Mouse (Mus musculus): ENCODE results near the gene Phactr2.

Phactr2 gene

DNA sequence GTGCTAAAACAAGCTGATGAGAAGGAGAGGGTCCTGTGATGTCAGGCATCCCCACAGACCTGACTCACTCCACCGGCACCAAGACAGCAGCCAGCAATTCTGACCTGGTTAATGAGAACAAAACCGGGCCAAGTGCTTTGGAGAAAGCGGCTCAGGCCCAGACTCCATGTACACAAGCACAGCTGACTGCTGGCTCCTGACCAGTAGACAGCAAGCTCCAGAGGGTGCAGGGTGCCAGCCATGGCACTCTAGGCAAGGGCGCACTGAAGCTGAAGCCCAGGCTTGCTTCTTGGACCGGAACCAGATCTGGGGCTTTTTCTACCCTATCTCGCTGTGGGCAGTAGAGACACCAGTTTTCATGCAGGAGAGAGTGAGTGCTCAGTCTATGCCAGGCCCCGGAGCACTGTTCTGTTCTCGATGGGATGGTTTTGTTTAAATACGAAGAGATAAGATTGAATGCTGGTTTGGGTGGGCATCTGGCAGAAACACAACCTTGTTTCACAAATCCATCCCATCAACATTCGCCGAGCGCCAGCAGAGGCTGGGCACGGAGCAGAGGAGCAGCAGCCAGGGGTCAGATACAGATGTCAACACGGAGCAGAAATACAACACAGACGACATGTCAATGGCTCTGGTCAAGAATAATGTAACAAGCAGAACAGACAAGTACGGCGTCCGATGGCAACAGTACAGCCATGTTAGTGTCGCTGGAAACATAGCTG, 61.8 kb downstream of the Phactr2 start:
- in situ Hi-C loops (cut with MboI, MseI): no loop called here

DNA sequence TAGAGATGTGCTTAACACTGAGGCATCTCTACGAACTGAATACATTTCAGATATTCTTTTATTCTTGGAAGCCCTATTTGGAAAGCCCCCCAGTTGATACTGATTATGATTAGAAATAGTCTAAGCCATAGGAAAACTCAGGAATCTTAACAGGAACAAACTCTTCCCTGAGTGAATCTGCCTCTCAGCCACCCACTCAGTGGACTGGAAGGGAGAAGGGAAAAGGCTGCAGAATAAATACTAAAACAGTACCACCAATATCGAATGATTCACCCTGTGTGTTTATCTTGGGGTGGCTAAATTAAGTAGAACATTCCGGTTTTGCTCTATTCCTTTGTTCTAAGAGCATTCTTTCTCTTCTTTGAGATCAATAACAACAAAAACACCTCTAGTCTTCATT, 63.2 kb downstream of the Phactr2 start:
- in situ Hi-C loops (cut with MboI, MseI): no loop called here

- in situ Hi-C loops (cut with MboI, MseI): no loop called here
Measured at GRCm38 (mm10) chr10:13401971-13402370, 72.2 kb downstream of the Phactr2 start.

DNA sequence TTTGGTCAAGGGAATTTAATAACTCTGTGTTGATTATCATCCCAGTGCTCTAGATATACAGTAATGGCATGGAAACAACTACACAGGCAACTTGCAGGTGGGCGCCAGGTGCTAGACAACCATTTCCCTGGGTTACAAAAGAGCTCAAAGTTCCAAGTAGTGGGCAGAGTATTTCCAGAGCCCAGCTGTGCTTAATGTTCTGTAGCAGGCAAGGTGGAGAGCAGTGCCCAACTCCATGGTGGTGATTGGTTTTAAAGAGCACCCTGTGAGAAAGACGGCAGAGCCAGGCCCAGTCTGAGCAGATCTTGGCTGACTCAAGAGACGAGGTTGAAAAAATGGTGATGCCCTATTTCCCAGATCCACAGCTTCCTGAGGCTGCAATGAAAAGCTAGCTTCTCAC, 78.5 kb downstream of the Phactr2 start:
- in situ Hi-C loops (cut with MboI, MseI): no loop called here

DNA sequence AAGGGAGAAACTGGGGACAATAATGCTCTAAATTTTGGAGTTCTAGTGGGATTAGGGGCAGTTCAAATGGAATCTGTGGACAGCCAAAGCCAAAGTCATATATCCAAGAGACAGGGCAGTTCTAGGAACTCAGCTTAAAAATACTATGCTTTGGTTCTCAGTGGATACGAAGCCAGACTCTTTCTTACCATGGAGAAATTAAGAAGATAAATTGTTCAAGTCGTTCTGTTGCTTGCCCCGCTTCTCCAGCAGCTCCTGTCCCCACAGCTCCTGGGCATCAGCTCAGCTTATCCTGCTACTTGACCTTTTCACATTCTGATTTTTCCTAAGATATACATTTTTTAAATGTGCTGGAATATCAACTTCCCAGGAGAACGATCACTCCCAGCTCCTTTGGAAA, 80.2 kb downstream of the Phactr2 start:
- in situ Hi-C loops (cut with MboI, MseI): no loop called here

- in situ Hi-C loops (cut with MboI, MseI): loop anchor here in 1 of 2 experiments (5.0 kb wide), 1 partner anchor 871 kb away; no protein-coding TSS in a partner anchor
Measured at GRCm38 (mm10) chr10:13388116-13388922, 85.9 kb downstream of the Phactr2 start.

- in situ Hi-C loops (cut with MboI, MseI): loop anchor here in 1 of 2 experiments (5.0 kb wide), 1 partner anchor 868 kb away; no protein-coding TSS in a partner anchor
Measured at GRCm38 (mm10) chr10:13384866-13385265, 89.3 kb downstream of the Phactr2 start.

DNA sequence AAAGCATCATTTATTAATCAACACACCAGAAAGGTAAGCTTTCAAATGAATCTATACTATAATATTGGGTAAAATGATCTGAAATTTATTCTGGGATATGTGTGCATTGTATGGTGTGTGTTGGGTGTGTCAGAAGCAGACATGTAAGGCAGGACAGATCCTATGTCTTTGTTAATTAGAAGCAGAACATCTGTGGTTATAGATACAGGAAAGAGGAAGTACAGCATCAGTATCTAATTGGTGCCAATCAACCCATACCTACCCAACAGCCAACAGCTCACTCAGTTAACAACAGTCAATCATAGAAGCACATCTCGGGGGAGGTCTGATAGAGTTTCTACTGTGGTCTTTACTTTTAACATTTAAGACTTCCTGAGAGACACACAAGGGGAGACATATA, 96.3 kb downstream of the Phactr2 start:
- in situ Hi-C loops (cut with MboI, MseI): no loop called here

DNA sequence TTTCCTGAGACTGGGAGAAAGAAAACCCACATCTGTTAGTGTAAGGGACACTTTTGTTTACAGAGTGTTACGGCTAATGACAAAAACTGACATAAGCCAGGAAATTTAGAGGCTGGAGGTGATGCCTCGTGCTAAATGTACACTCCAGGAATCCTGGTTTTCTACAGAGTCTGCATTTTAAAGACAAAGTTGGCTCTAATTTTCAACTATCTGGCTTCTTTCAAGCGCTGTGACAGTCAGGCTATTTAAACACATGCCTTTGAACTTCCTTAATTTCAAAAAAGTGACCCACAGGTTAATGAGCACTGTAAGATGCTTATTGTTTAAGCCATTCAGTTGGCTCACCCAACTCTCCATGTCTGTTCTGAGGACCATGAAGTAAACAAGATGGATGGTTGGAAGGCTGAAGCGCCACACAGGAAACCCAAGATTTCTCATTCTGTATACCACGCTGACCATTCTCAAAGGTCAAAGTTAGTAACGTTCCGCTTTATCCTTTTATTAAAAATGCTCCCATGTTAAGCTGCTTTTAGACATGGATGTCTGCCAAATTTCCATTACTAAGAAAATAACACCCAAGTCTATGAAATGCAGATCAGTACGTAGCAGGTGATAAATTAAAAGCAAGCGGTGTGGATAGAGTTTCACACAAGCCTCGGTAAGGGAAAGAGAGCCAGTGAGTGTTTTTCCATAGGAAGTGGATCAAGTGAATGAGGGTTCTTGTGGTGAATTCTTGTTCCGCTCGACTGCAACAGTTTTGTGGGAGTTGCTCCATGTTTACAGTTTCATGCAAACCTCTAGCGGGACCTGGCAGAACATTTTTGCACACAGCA, 97.6 kb downstream of the Phactr2 start:
- in situ Hi-C loops (cut with MboI, MseI): no loop called here

DNA sequence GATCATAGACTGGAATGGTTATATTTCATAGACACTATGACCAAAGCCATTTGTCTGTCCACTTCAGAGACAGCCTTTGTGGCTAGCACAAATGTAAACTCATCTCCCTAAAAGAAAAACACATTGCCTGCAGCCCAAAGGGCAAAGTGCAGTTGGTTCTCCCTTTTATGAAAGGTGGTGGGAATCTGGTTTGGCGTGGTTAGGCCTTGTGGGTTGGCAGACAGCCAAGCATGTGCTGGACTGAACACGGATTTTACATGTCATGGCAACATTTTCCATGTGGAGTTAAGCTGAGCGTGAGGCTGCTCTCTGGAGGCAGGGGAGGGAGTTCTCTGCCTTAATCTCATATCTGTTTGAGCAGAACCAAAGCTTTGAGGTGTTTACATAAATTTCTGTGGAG, 98.4 kb downstream of the Phactr2 start:
- in situ Hi-C loops (cut with MboI, MseI): no loop called here

DNA sequence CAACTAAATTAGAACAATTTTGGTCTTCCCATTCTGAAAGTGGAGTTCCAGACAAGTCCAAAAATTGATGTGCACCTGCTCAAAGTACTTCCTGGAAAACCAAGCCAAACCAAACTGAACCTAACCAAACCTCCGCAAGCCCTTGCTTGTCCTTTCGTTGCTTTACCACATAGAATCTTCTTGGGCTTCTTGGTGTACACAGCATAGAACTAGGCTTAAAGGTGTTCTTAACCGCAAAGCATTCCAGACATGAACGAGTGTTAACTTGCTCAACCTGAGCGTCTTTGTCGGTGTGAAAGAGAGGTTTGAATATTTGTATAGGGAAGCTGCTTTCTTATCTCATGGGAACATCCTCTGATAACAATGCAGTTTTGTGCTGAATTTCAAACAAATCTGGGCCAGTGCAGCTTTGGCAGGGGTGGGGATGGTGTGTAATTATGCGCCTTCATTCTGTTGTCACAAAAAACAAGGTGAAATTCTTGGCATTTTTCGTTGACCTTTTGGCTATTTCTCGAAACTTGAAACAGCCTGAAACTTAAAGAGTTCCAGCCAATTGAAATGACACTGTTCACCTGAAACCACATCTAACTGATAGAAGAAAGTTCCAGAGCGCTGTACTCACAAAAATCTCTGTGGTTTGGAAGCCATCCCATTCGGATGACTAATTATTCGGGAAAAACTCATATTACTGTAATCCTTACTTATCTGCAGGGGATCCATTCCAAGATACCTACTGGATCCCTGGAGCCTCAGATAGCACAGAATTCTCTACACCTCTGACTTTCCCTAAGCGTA, 104.4 kb downstream of the Phactr2 start:
- in situ Hi-C loops (cut with MboI, MseI): no loop called here

DNA sequence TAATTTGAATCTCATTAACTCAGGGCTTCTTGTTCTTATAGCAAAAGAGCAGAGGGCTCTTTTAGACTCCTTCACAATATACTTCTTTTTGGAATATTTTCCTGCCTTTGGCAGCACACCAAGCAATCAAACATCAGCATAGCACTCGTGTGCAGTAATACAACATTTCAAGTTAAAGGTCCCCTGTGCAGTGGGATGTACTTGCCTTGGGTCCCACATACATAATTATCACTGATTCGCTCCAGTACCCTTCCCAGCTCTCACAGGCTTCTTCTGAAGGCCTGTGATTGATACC, 110.0 kb downstream of the Phactr2 start:
- in situ Hi-C loops (cut with MboI, MseI): no loop called here

GRCm38 (mm10) chr10:13363499-13364285, 110.5 kb downstream of the Phactr2 start:
- in situ Hi-C loops (cut with MboI, MseI): no loop called here

- in situ Hi-C loops (cut with MboI, MseI): no loop called here
Measured at GRCm38 (mm10) chr10:13360913-13361312, 113.3 kb downstream of the Phactr2 start.

DNA sequence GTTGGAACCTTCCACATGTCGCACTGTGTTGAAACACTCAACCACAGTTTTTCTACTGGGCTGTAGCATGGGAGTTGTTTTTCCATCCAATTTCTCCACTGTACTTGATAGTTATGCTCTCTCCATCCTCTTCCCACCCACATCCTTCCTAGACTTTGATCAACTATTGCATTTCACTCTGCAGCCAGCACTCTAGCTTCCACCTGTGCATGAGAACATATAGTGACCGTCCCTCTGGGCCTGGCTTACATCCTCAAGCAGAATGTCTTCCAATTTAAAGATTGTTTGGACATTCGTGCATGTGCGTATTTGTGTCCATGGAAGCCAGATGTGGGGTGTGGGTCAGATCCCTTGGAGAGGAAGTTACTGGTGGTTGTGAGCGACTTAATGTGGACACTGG, 114.4 kb downstream of the Phactr2 start:
- in situ Hi-C loops (cut with MboI, MseI): no loop called here

DNA sequence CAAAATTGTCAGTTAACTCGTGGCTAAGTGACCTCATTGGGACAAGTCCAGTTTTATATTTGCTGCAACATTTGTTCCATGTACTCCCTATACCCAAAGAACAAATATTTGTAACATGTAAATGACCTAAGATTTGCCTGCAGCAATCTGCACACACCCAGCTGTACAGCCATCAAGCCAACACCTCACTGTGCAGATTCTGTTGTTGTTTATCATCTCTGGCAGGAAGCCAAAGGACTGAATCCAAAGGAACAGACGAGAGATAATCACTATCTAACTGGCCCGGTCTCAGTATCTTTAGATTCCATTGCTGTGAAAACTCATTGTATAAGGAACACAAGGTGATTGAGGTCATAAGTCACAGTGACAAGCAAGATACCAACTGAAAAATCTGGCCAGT, 115.5 kb downstream of the Phactr2 start:
- in situ Hi-C loops (cut with MboI, MseI): no loop called here

GRCm38 (mm10) chr10:13346609-13347290, 127.5 kb downstream of the Phactr2 start:
- in situ Hi-C loops (cut with MboI, MseI): loop anchor here in 1 of 2 experiments (5.0 kb wide), 1 partner anchor 766 kb away; no protein-coding TSS in a partner anchor

- in situ Hi-C loops (cut with MboI, MseI): no loop called here
Measured at GRCm38 (mm10) chr10:13340583-13340982, 133.6 kb downstream of the Phactr2 start.

GRCm38 (mm10) chr10:13336964-13337363, 137.2 kb downstream of the Phactr2 start:
- in situ Hi-C loops (cut with MboI, MseI): no loop called here

- in situ Hi-C loops (cut with MboI, MseI): no loop called here
Measured at GRCm38 (mm10) chr10:13335814-13336213, 138.4 kb downstream of the Phactr2 start.
